Mouse (Mus musculus) testis, adult 2 months (tissue): ENCODE measurements around the gene Cdkal1. TPM values are rescaled to one million over a fixed set of nuclear protein-coding genes. Genes with fewer than 3 reads are reported as not detected.

Experiments
- H3K27ac ChIP-seq: fragments of 200-500 bp; 2 replicates; pipeline ENCODE4 v1.5.1; 2012; ENCODE audit warnings: low read depth, low read length; ENCODE audit not compliant: control insufficient read depth, insufficient read depth
- H3K27me3 ChIP-seq: fragments of 200-500 bp; 2 replicates; pipeline ENCODE4 v1.6.1; 2012; ENCODE audit warnings: mild to moderate bottlenecking, low read length, moderate library complexity; ENCODE audit not compliant: control insufficient read depth, insufficient read depth
- H3K36me3 ChIP-seq: fragments of 200-500 bp; 2 replicates; pipeline ENCODE4 v1.6.1; 2012; ENCODE audit warnings: mild to moderate bottlenecking, low read length; ENCODE audit not compliant: control insufficient read depth, insufficient read depth
- H3K4me1 ChIP-seq: fragments of 200-500 bp; 2 replicates; pipeline ENCODE4 v1.6.1; 2012; ENCODE audit warnings: low read length; ENCODE audit not compliant: control insufficient read depth, insufficient read depth
- H3K4me3 ChIP-seq: fragments of 200-500 bp; 2 replicates; pipeline ENCODE4 v1.5.1; 2012; ENCODE audit warnings: low read depth, mild to moderate bottlenecking, low read length, moderate library complexity, mixed read lengths; ENCODE audit not compliant: control insufficient read depth
- CTCF ChIP-seq: fragments of 200-500 bp; IDR thresholded peaks from 2 replicates; pipeline ENCODE4 v1.5.1; 2012; ENCODE audit warnings: low read depth, mild to moderate bottlenecking, inconsistent platforms, low read length, moderate library complexity; ENCODE audit not compliant: control insufficient read depth, insufficient read depth, insufficient replicate concordance
- POLR2A ChIP-seq: fragments of 200-500 bp; IDR thresholded peaks from 2 replicates; pipeline ENCODE4 v1.6.1; 2012; ENCODE audit warnings: low read depth, mild to moderate bottlenecking, inconsistent platforms, low read length, moderate library complexity; ENCODE audit not compliant: control insufficient read depth
- polyA plus RNA-seq: library from polyadenylated mRNA; depleted of rRNA; stranded (reverse); fragments of >200 nt; gene quantifications from 2 replicates; pipeline ENCODE4 v1.2.3, GENCODE M21; 2012

Gene Cdkal1
- polyA plus RNA-seq, 1 experiment: 14.3 TPM

GRCm38 (mm10) chr13:29810780-29811179, 44.7 kb downstream of the Cdkal1 start:
- Histone ChIP-seq H3K27me3 (no peaks in the 10 kb centered on the region), H3K27ac (no peak overlapping the region), H3K36me3 (no peaks in the 10 kb centered on the region), H3K4me1 (no peaks in the 10 kb centered on the region), H3K4me3 (no peak overlapping the region)
- TF ChIP-seq POLR2A: no peak
- TF ChIP-seq CTCF: no peak

GRCm38 (mm10) chr13:29808383-29808782, 47.1 kb downstream of the Cdkal1 start:
- H3K4me3 ChIP-seq: no peak overlapping the region
- H3K4me1 ChIP-seq: no peaks in the 10 kb centered on the region
- no peaks in the 10 kb centered on the region for H3K36me3 ChIP-seq
- no peak overlapping the region for H3K27ac ChIP-seq
- no peak for TF ChIP-seq CTCF
- TF ChIP-seq POLR2A: no peak
- H3K27me3 ChIP-seq: no peaks in the 10 kb centered on the region

- no peak for TF ChIP-seq CTCF
- TF ChIP-seq POLR2A: no peak
- H3K4me1 ChIP-seq: no peaks in the 10 kb centered on the region
- H3K4me3 ChIP-seq: no peak overlapping the region
- no peak overlapping the region for H3K27ac ChIP-seq
- no peaks in the 10 kb centered on the region for H3K27me3 ChIP-seq
- no peaks in the 10 kb centered on the region for H3K36me3 ChIP-seq
These were observed 47.5 kb downstream of the Cdkal1 start for GRCm38 (mm10) chr13:29807930-29808329.

GRCm38 (mm10) chr13:29806871-29807270, 48.6 kb downstream of the Cdkal1 start:
- Histone ChIP-seq H3K27ac (no peak overlapping the region), H3K4me3 (no peak overlapping the region), H3K4me1 (no peaks in the 10 kb centered on the region), H3K27me3 (no peaks in the 10 kb centered on the region), H3K36me3 (no peaks in the 10 kb centered on the region)
- TF ChIP-seq POLR2A: no peak

- H3K27me3 ChIP-seq: no peaks in the 10 kb centered on the region
- no peak overlapping the region for H3K27ac ChIP-seq
- no peak for TF ChIP-seq POLR2A
- TF ChIP-seq CTCF: no peak
These were observed 50.2 kb downstream of the Cdkal1 start for GRCm38 (mm10) chr13:29805296-29805695.

GRCm38 (mm10) chr13:29804034-29804433, 51.4 kb downstream of the Cdkal1 start:
- no peaks in the 10 kb centered on the region for H3K27me3 ChIP-seq
- TF ChIP-seq CTCF (no peak), POLR2A (no peak)
- H3K4me1 ChIP-seq: no peaks in the 10 kb centered on the region
- no peak overlapping the region for H3K27ac ChIP-seq
- H3K4me3 ChIP-seq: no peak overlapping the region
- H3K36me3 ChIP-seq: no peaks in the 10 kb centered on the region

More at GRCm38 (mm10) chr13:29805296-29805695, 50.2 kb downstream of the Cdkal1 start:
- no peak overlapping the region for H3K4me3 ChIP-seq
- no peaks in the 10 kb centered on the region for H3K36me3 ChIP-seq
- no peaks in the 10 kb centered on the region for H3K4me1 ChIP-seq

GRCm38 (mm10) chr13:29802699-29803098, 52.8 kb downstream of the Cdkal1 start:
- Histone ChIP-seq H3K4me1 (no peaks in the 10 kb centered on the region), H3K36me3 (no peaks in the 10 kb centered on the region), H3K27me3 (no peaks in the 10 kb centered on the region), H3K4me3 (no peak overlapping the region), H3K27ac (no peak overlapping the region)
- no peak for TF ChIP-seq CTCF
- TF ChIP-seq POLR2A: no peak

DNA sequence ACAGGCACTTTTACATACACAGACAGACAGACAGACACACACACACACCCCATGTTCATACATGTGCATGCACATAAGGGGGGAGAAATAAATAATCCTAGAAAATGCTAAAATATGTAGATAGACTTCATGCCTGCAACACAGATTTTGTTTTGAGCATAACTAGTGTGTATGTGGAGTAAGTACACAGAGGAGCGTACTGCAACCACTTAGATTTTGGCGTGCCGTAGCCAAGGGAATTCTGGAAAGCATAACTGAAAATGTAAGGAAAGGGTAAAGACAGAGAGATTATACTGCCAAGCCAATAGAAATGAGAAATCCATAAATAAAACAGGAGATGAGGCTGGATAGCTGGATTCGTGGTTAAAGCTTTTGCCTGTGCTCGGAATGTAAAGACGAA, 55.4 kb downstream of the Cdkal1 start:
- no peaks in the 10 kb centered on the region for H3K36me3 ChIP-seq
- H3K27ac ChIP-seq: no peak overlapping the region
- no peak overlapping the region for H3K4me3 ChIP-seq
- no peaks in the 10 kb centered on the region for H3K4me1 ChIP-seq
- no peaks in the 10 kb centered on the region for H3K27me3 ChIP-seq
- TF ChIP-seq CTCF: no peak
- TF ChIP-seq POLR2A: no peak
